Mouse (Mus musculus): ENCODE data around the gene Gm11565. TPM values are rescaled to one million over a fixed set of nuclear protein-coding genes. Genes with fewer than 3 reads are reported as not detected.
"Not testable (repeated sequence)": the region's sequence is repeated elsewhere in the genome, so short reads cannot be mapped to it uniquely, and the experiment has no call there.

The Gm11565 gene
- polyA plus RNA-seq (2014; fragmentation: Nextera tagmentation; extraction: Ambion mirVana) = not detected in 2 replicates

GRCm38 (mm10) chr11:99914451-99914850 is at the start of gene Gm11565:
TSS of gene Gm11565 (plus strand) at chr11:99914751.
- Histone ChIP-seq H3K4me3 (replicated peaks; ENCODE audit: low read depth, low read length) (no peak within 1 kb of the TSS), H3K36me3 (ENCODE audit: control insufficient read depth, insufficient read depth, low read length) (no peaks in the 10 kb centered on the region), H3K9me3 (ENCODE audit: control insufficient read depth, low read length) (0 out of 2 replicates have a peak, but pooled peaks cover 5% of the 10 kb centered on the region), H3K4me2 (ENCODE audit: low read length) (no peak within 1 kb of the TSS), H3K9ac (replicated peaks; ENCODE audit: low read length) (no peak within 1 kb of the TSS), H3K4me1 (ENCODE audit: control insufficient read depth, insufficient read depth, low read length) (no peaks in the 10 kb centered on the region), H3K27me3 (ENCODE audit: control insufficient read depth, insufficient read depth, low read length) (no peaks in the 10 kb centered on the region), H3K27ac (replicated peaks; ENCODE audit: low read depth, low read length) (no peak within 1 kb of the TSS)
- ATAC-seq (ENCODE audit: low FRiP score, low TSS enrichment) (no peak), DNase-seq (no peak)
- 93% methylated on average over 3 of the region's 3 CpGs for WGBS

DNA sequence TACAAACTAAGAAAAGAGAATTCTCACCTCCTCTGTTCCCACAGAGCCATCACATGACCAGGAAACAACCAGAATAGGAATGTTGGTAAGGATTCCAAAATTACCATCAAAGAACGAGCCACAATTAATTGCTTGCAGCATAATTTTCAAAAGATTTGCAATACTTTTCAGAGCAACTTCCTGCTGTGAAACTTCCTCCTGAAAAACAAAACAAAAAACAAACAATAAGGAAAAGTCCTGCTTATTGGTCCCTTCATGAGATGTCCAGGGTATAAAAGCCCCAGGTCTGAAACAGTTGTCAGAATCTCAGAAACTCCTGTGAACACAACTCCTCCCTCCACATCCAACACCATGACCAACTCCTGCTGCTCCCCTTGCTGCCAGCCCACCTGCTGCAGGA is 41.5 kb upstream of the Gm11565 start, which contains the start of gene Krtap9-1:
Krtap9-1 (plus strand) TSS at position 301 of the 400 bp plus-strand sequence.
- not testable (repeated sequence) for H3K36me3 ChIP-seq (ENCODE audit: control insufficient read depth, insufficient read depth, low read length); H3K27ac ChIP-seq (replicated peaks; ENCODE audit: low read depth, low read length); H3K4me1 ChIP-seq (ENCODE audit: control insufficient read depth, insufficient read depth, low read length); H3K9me3 ChIP-seq (ENCODE audit: control insufficient read depth, low read length); H3K4me3 ChIP-seq (replicated peaks; ENCODE audit: low read depth, low read length); DNase-seq; H3K27me3 ChIP-seq (ENCODE audit: control insufficient read depth, insufficient read depth, low read length); H3K4me2 ChIP-seq (ENCODE audit: low read length); H3K9ac ChIP-seq (replicated peaks; ENCODE audit: low read length); ATAC-seq (ENCODE audit: low FRiP score, low TSS enrichment)
- 89% methylated on average over 1 of the region's 1 CpGs for WGBS

DNA sequence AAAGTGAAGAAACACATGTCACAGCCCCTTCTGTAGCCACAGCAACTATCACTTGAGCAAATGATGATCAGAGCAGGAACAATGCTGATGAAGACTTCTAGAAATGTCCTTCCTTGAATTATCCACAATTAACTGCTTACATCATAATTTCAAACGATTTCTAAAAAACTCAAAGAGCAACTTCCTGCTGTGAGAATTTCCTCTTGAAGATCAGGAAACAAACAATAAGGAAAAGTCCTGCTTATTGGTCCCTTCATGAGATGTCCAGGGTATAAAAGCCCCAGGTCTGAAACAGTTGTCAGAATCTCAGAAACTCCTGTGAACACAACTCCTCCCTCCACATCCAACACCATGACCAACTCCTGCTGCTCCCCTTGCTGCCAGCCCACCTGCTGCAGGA is 35.7 kb upstream of the Gm11565 start, which contains the start of gene Gm11567:
Gm11567 (plus strand) TSS at position 301 of the 400 bp plus-strand sequence.
- H3K36me3 ChIP-seq (ENCODE audit: control insufficient read depth, insufficient read depth, low read length); H3K27ac ChIP-seq (replicated peaks; ENCODE audit: low read depth, low read length); DNase-seq; ATAC-seq (ENCODE audit: low FRiP score, low TSS enrichment); H3K4me2 ChIP-seq (ENCODE audit: low read length); H3K9ac ChIP-seq (replicated peaks; ENCODE audit: low read length); H3K4me3 ChIP-seq (replicated peaks; ENCODE audit: low read depth, low read length); H3K9me3 ChIP-seq (ENCODE audit: control insufficient read depth, low read length); H3K4me1 ChIP-seq (ENCODE audit: control insufficient read depth, insufficient read depth, low read length); H3K27me3 ChIP-seq (ENCODE audit: control insufficient read depth, insufficient read depth, low read length): not testable (repeated sequence)
- WGBS = 47% methylated on average over 1 of the region's 1 CpGs

DNA sequence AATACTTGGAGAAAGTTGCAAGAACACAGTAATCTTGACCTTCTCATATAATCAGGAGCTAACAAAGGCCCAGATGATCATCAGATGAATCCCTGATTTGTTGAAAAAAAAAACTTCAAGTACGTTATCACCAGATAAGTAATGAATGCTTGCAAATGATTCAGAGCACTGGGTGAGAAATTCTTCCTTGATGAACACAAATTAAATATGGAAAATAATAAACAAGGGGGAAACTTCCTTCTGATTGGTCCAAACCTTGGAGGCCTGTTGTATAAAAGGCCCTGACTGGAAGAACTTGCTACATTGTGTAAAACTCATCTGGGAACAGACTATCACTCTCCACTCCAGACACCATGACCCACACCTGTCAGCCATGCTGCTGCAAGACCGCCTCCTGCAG is 6.9 kb upstream of the Gm11565 start, which contains the start of gene Krtap31-1:
Krtap31-1 (plus strand) TSS at position 301 of the 400 bp plus-strand sequence.
- H3K27ac ChIP-seq (replicated peaks; ENCODE audit: low read depth, low read length) = no peak within 1 kb of the TSS
- ATAC-seq (ENCODE audit: low FRiP score, low TSS enrichment) (no peak), DNase-seq (no peak)
- H3K4me2 ChIP-seq (ENCODE audit: low read length) = no peak within 1 kb of the TSS
- H3K9me3 ChIP-seq (ENCODE audit: control insufficient read depth, low read length) = no peaks in the 10 kb centered on the region
- no peak within 1 kb of the TSS for H3K4me3 ChIP-seq (replicated peaks; ENCODE audit: low read depth, low read length)
- H3K9ac ChIP-seq (replicated peaks; ENCODE audit: low read length) = no peak within 1 kb of the TSS
- no peaks in the 10 kb centered on the region for H3K27me3 ChIP-seq (ENCODE audit: control insufficient read depth, insufficient read depth, low read length)
- no peaks in the 10 kb centered on the region for H3K4me1 ChIP-seq (ENCODE audit: control insufficient read depth, insufficient read depth, low read length)
- 82% methylated on average over 2 of the region's 2 CpGs for WGBS
- no peaks in the 10 kb centered on the region for H3K36me3 ChIP-seq (ENCODE audit: control insufficient read depth, insufficient read depth, low read length)

DNA sequence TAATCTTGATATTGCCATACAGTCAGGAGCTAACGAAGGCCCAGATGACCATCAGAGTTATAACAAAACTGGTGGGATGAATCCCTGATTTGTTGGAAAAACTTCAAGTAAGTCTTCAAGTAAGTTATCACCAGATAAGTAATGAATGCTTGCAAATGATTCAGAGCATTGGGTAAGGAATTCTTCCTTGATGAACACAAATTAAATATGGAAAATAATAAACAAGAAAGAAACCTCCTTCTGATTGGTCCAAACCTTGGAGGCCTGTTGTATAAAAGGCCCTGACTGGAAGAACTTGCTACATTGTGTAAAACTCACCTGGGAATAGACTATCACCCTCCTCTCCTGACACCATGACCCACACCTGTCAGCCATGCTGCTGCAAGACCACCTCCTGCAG is 21.4 kb downstream of the Gm11565 start, which contains the start of gene Krtap31-2:
Krtap31-2 (plus strand) TSS at position 301 of the 400 bp plus-strand sequence.
- Histone ChIP-seq H3K4me2 (ENCODE audit: low read length) (no peak within 1 kb of the TSS), H3K27ac (replicated peaks; ENCODE audit: low read depth, low read length) (no peak within 1 kb of the TSS), H3K4me3 (replicated peaks; ENCODE audit: low read depth, low read length) (no peak within 1 kb of the TSS), H3K36me3 (ENCODE audit: control insufficient read depth, insufficient read depth, low read length) (no peaks in the 10 kb centered on the region), H3K9ac (replicated peaks; ENCODE audit: low read length) (no peak within 1 kb of the TSS), H3K4me1 (ENCODE audit: control insufficient read depth, insufficient read depth, low read length) (no peaks in the 10 kb centered on the region), H3K9me3 (ENCODE audit: control insufficient read depth, low read length) (no peaks in the 10 kb centered on the region), H3K27me3 (ENCODE audit: control insufficient read depth, insufficient read depth, low read length) (no peaks in the 10 kb centered on the region)
- DNase-seq = no peak
- ATAC-seq (ENCODE audit: low FRiP score, low TSS enrichment) = no peak
- WGBS = 96% methylated on average over 1 of the region's 1 CpGs

GRCm38 (mm10) chr11:99937751-99938264 is 23.3 kb downstream of the Gm11565 start:
- no peak overlapping the region for H3K9ac ChIP-seq (replicated peaks; ENCODE audit: low read length)
- no peak overlapping the region for H3K4me3 ChIP-seq (replicated peaks; ENCODE audit: low read depth, low read length)
- H3K9me3 ChIP-seq (ENCODE audit: control insufficient read depth, low read length) = no peaks in the 10 kb centered on the region
- 87% methylated on average over 9 of the region's 9 CpGs for WGBS
- H3K4me1 ChIP-seq (ENCODE audit: control insufficient read depth, insufficient read depth, low read length) = no peaks in the 10 kb centered on the region
- no peak overlapping the region for H3K4me2 ChIP-seq (ENCODE audit: low read length)
- ATAC-seq (ENCODE audit: low FRiP score, low TSS enrichment) (no peak), DNase-seq (no peak)
- no peak overlapping the region for H3K27ac ChIP-seq (replicated peaks; ENCODE audit: low read depth, low read length)
- H3K27me3 ChIP-seq (ENCODE audit: control insufficient read depth, insufficient read depth, low read length) = no peaks in the 10 kb centered on the region
- H3K36me3 ChIP-seq (ENCODE audit: control insufficient read depth, insufficient read depth, low read length) = no peaks in the 10 kb centered on the region

DNA sequence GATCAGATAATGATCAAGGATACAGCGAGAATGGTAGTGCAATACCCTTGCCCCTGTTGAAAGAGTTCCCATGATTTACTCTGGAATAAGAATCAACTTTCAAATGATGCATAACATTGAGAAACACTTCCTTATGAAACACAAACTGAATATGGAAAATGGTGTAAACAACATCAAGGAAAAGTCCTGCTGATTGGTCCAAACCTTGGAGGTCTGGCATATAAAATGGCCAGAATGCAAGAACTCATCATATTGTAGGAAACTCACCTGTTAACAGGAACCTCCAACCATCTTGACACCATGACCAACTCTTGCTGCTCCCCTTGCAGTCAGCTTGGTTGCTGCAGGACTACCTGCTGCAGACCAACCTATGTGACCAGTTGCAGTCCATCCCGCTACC is 33.6 kb downstream of the Gm11565 start, which contains the start of gene Krtap9-5:
Krtap9-5 (plus strand) TSS at position 301 of the 400 bp plus-strand sequence.
- ATAC-seq (ENCODE audit: low FRiP score, low TSS enrichment) (no peak), DNase-seq (no peak)
- no peaks in the 10 kb centered on the region for H3K9me3 ChIP-seq (ENCODE audit: control insufficient read depth, low read length)
- H3K27me3 ChIP-seq (ENCODE audit: control insufficient read depth, insufficient read depth, low read length) = no peaks in the 10 kb centered on the region
- H3K4me1 ChIP-seq (ENCODE audit: control insufficient read depth, insufficient read depth, low read length) = no peaks in the 10 kb centered on the region
- H3K27ac ChIP-seq (replicated peaks; ENCODE audit: low read depth, low read length) = no peak within 1 kb of the TSS
- no peak within 1 kb of the TSS for H3K4me3 ChIP-seq (replicated peaks; ENCODE audit: low read depth, low read length)
- H3K9ac ChIP-seq (replicated peaks; ENCODE audit: low read length) = no peak within 1 kb of the TSS
- no peak within 1 kb of the TSS for H3K4me2 ChIP-seq (ENCODE audit: low read length)
- no peaks in the 10 kb centered on the region for H3K36me3 ChIP-seq (ENCODE audit: control insufficient read depth, insufficient read depth, low read length)
- WGBS = 93% methylated on average over 2 of the region's 2 CpGs

GRCm38 (mm10) chr11:99964213-99964612 is 49.7 kb downstream of the Gm11565 start:
- Histone ChIP-seq H3K9me3 (ENCODE audit: control insufficient read depth, low read length) (no peaks in the 10 kb centered on the region), H3K4me2 (ENCODE audit: low read length) (no peak overlapping the region), H3K27me3 (ENCODE audit: control insufficient read depth, insufficient read depth, low read length) (no peaks in the 10 kb centered on the region), H3K4me1 (ENCODE audit: control insufficient read depth, insufficient read depth, low read length) (no peaks in the 10 kb centered on the region), H3K27ac (replicated peaks; ENCODE audit: low read depth, low read length) (no peak overlapping the region), H3K9ac (replicated peaks; ENCODE audit: low read length) (no peak overlapping the region), H3K36me3 (ENCODE audit: control insufficient read depth, insufficient read depth, low read length) (no peaks in the 10 kb centered on the region), H3K4me3 (replicated peaks; ENCODE audit: low read depth, low read length) (no peak overlapping the region)
- DNase-seq = no peak
- ATAC-seq (ENCODE audit: low FRiP score, low TSS enrichment) = no peak
- 50% methylated on average over 6 of the region's 6 CpGs for WGBS

All from midbrain, embryonic 14.5 days (tissue).